Mouse (Mus musculus) cerebellum, postnatal 36 days (tissue): ENCODE results near the gene Hoxc6.

Experiments
- DNase-seq, 2 experiments: peaks; one replicate each; pipeline ENCODE4 v3.0.0; 2021 to 2022; ENCODE audit warnings: mixed read lengths in 2 of 2

The Hoxc6 gene

DNA sequence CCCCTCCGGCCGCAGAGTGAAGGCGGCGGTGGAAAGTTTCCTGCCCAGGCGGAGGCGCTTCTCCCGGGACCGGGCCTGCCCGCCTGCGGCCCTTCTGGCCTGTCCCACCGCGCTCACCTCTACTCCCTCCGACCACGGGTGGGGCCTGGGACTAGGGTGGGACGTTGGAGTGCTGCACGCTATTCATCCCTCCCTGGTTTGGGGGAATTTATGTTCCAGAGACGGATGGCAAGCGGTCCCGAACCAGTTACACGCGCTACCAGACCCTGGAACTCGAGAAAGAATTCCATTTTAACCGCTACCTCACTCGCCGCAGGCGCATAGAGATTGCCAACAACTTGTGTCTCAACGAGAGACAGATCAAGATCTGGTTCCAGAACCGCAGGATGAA, 16.9 kb downstream of the Hoxc6 start:
- no peak for DNase-seq

DNA sequence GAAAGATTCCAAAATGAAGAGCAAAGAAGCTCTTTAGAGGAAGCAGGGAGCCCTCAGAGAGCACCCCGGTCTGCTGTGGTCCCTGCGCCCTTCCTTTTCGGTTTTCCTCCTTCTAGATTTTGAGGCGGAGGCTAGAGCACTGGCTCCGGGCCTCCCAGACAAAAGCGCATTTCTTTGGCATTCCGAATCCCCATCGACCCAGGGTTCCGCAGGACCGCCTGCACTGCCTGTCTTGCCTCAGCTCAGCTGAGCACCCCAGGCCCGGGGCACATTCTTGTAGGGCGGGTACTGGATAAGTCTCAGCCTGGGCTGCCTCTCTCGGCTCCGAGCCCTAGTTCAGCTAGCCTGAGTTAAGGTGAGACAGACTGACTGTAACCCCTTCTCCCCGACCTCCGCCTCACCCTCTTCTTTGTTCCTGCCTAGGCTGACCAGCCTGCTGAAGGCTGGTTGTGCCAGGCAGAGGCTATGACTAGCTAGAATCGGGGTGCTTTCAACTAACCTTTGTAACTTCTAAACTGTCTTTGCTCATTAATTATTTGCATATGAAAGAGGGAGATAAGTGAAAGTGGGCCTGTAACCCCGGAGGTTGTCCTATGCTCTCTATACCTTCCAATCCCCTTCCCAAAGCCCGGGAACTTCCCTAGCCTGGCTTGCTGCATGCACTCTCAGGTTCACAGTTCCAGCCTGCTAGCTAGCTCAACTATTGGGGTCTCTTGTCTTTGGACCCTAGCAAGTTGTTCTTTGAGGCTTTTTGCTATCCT, 17.5 kb downstream of the Hoxc6 start:
- DNase-seq: no peak

DNA sequence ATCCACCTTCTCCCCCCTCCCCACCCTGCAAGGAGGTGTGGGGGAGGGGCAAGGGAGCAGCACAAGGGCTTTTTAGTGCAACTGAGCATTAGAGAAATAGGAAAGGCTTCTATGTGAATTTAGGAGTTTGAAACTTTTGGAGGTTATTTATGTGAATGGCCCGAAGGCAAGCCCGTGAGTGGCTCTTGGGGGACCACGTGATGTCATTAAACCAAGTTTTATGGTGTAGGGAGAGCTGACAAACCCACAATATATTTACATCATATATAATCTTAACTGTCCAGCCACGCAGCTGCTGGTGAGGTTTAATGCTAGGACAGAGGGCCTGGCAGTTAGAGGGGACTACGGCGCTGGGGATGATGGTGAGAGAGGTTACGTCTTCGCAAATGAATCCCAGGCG, 20.6 kb downstream of the Hoxc6 start, which contains the start of gene Hoxc4:
Gene Hoxc4 (plus strand): TSS at position 299 of the 400 bp plus-strand sequence.
- no peak for DNase-seq

DNA sequence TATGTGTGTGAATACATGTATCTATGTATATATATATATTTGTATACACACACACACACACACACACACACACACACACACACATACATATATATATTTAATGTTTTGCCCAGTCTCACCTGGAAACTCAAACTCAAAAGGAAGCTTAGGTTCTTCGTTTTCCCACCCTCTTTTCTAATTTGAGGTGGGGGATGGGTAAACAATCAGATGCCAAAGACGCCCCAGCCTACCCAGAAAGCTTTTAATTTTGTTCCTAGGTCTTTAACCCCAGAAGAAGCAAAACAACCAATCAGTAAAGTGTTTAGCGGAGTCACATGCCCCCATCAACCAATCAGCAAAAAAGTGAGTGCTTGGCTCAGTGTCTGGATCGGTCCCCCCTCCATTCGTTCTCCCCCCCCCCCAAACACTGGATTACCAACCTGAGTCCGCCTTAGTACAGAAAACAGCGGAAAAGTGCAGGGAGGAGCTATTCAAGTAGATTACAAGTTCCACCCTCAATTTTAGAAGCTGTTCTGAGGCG, 22.9 kb downstream of the Hoxc6 start:
- DNase-seq: no peak

DNA sequence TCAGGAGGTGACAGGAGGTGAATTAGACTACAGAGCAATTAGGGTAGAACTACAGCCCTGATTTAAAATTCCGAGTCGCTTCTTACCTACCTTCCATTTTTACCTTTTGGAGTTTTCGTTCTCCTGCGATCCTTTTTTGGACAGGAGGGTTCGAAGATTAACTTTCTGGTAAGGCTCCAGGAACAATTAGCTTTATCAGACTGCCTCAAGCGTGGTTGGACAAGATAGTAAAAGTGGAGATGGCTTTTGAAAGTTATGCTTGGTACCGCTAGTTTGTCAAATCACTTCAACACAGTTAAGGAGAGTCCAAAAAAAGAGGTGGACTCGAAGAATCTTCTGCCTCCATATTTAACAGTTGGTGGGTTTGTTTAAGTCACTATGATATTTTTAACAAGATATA, 23.5 kb downstream of the Hoxc6 start:
- DNase-seq: no peak

DNA sequence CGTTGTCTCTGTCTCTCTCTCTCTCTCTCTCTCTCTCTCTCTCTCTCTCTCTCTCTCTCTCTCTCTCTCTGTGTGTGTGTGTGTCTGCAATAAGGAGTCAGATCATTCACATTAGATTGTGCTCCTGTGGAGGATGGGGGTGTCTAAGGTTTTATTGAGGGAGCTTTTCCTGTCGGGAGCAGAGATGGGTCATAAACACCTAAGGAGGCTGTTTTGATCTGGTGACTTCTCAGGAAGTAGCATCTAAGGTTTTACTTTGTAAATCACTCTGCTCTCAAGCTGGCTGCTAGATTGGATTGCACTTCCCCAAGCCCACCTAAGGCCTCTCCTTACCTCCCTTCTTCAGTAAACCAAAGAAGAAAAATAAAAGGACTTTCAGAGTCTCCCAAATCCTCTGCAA, 26.1 kb downstream of the Hoxc6 start:
- DNase-seq: no peak

DNA sequence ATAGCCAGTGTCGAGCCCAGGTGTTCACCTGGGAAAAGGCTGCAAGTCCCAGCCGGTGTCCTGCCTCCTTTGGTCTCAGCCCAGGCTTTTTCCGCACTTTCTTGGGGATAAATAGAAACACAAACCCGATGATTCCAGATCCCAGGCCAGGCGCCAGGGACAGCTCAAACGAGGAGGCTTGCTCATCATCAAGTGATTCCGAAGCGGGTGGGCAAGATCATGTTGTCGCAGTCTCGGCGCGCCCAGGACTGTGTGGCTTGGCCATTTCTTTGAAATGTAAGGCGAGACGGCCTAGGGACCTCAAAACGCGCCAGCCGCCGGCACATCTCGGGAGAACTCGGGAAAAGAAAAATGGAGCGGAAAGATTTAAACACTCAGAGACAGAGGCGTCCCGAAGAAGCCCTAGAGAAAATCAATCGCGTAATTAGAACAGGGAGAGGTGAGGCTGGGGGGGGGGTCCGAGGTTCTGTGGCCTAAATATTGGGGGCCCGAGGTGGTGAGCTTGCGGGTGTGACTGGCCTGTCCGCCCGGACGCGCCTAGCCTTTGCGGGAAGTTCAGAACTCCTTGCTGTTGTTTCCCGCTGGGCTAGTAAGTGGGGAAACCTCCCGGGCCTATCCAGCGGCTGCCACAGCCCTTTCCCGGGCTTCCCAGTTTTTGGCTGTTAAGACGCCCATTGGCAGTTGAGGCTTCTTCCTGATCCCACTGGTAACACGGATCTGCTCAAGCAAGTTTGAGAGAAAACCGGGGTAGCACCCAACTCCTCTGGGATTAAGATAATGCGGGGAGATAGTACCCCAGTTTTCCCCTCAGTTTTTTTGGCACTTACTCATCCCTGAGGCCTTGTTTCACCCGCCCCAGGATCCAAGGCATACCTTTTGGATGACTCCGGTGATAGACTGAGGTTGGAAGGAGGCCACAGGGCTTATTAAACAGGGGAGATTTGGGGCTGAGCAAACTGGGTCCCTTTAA, 29.5 kb downstream of the Hoxc6 start:
- no peak for DNase-seq

DNA sequence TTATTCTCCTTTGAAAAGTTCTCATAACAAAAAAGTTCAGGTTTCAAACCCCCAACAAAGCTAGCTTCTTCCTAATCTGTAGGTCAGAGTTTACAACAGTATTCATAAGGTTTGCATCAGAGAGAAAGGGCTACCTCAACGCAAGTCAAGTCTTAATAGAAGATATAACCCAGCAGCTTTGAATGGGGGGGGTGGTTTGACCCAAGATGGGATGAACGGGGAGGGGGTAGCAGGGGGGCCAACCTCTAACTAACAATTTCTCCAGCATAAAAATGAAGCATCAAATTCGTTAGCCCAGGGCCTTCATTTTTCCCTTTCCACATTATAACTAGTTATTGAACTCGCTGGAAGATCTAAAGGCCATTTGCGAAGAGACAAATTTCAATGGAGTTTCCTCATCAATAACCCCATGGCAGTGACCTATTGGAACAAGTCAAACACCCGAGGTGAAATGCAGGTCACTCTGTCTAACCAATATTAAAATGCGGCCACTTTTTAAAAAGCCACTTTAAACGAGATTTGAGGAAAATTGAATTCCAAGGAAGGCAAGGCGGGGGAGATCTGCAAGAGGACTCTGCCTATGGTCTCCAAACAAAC, 31.0 kb downstream of the Hoxc6 start:
- DNase-seq: no peak

DNA sequence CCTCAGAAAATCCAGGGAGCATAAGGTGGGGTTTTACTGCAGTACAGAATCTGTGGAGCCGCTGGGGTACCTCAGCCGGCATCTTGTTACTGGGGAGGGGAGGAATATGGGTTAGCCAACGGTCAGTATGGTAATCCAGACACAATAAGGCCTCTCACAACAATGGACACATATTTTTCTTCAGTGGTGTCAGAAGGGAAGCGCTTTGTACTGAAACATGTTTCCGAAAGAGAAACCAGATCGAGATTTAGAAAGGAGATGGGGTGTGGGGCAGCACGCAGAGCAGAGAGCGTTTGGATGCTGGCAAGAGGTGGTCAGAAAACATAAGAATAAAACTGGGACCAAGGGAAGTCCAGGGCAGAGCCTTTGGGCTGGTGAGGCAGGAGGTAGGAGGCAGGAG, 32.1 kb downstream of the Hoxc6 start:
- no peak for DNase-seq

DNA sequence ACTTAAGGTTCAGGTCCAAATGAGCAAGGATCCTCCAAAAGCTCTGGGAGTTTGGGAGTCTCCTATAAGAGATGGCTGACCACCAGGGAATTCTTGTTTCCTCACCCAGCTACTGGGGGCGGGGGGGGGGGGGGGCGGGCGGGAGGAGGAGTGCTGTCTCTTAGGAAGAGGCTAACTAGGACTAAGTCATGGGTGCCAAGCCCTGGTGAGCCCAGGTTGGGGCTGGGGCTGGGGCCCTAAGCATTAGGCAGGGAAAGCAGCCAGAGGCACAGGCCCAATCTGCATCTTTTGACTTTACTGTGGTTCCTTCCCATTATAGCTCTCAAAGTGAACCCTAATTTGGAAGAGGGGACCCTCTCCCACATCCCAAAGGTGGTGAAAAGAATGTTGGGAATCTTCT, 34.1 kb downstream of the Hoxc6 start:
- no peak for DNase-seq

DNA sequence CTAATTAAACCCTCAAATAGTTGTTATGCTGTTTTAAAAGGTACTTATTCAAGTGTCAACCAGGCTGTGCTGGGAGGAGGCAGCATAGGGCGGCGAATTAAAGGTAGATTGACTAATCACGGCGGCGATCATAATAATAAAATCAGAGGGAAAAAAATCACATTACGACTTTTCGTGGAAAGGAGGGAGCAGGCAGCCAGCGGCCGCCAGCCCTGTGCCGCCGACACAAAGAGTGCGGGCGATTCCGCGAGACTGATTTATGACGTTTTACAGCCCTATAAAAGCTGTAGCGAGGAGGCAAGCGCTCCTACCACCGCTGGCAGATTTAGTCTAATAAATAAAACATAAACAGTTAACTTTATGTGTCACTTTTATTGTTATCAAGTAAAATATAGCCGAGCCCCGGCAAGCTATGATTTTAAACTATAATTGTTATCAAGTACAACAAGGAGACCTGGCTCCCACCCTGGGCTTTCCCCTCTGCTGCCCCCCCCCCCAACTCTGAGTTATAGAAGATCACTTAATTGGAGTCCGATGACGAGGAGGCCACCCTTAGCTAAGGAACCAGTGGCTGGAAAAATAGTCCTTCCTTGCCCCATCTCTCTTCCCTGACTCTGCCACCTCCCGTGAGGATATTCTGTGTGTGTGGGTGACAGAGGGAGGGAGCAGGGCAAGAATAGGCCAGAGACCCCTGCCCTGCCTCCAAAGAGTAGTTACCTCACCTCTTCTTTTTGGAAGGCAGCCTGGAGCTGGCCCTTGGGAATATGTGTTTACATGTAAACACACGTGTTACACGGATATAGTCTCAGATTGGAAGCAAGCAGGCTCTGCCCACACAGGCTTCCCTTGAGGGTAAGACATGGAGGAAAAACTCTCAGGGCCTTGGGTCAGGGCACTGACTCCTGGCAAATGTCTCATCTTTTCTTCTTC, 34.9 kb downstream of the Hoxc6 start:
- no peak for DNase-seq

DNA sequence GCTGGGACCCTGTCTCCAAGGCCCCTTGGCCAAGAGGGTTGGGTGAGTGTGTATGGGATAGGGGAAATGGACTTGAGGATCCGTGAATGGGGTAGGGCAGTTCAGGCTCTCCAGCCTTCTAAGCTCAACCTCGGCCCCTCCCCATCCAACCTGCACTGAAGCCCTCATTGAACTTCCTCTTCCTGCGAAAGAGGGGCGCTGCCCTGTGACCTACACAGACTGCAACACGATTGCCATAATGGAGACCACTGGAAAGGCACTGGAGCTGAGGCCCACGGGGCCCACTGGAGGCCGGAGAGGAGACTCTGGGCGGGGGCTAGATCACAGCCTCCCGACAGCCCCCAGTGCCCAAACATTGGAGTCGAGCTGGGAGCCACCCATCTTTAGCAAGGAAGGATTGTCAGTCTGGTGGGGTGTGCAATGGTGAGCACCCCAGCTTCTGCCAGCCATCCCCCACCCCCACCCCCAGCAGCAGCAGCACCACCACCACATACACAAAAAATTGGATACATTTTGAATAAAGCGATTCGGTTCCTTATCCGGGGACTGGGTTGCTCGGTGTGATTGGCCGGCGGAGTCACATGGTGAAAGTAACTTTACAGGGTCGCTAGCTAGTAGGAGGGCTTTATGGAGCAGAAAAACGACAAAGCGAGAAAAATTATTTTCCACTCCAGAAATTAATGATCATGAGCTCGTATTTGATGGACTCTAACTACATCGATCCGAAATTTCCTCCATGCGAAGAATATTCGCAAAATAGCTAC, 36.2 kb downstream of the Hoxc6 start:
- no peak for DNase-seq

DNA sequence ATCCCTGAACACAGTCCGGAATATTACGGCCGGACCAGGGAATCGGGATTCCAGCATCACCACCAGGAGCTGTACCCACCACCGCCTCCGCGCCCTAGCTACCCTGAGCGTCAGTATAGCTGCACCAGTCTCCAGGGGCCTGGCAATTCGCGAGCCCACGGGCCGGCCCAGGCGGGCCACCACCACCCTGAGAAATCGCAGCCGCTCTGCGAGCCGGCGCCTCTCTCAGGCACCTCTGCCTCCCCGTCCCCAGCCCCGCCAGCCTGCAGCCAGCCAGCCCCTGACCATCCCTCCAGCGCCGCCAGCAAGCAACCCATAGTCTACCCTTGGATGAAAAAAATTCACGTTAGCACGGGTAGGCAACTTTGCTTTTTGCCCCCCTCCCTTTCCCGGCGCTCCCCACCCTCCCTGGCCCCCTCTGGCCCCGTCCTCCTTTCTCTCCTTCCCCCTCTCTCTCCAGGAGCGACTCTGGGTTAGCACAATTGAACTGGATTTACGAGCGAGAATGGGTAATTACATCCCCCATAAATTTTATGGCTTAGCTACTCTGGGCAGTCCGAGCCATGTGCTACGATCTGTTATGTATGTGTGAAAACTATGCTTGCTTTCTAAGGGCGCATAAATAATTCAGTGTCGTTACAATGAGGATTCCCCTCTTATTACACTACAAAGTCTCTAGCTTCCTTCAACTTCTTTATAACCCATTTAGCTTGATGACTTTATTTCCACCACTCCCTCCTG, 36.9 kb downstream of the Hoxc6 start:
- no peak for DNase-seq

DNA sequence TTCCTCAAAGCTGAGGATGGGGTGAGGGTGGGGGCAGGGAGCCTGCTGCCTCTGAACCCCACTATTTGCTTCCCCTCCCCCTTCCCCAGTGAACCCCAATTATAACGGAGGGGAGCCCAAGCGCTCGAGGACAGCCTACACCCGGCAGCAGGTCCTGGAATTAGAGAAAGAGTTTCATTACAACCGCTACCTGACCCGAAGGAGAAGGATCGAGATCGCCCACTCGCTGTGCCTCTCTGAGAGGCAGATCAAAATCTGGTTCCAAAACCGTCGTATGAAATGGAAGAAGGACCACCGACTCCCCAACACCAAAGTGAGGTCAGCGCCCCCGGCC, 37.5 kb downstream of the Hoxc6 start:
- DNase-seq: no peak

DNA sequence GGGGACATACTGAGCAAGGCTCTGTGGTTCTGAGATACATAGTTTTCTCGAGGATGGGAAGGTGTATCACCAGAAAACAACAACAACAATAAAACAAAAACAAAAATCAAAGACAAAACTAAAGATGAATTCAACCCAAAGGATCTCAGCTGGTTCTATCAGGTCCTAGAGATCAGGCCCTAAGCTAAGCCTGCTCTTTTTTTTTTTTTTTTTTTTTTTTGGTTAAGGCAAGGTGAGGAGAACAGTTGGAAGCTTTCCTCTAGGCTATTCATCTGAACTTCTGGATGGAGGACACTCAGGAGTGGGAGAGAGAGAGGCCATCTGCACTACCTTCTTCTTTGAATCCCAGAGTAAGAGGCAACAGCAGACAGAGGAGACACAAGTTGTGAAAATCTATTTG, 39.5 kb downstream of the Hoxc6 start:
- DNase-seq: no peak

DNA sequence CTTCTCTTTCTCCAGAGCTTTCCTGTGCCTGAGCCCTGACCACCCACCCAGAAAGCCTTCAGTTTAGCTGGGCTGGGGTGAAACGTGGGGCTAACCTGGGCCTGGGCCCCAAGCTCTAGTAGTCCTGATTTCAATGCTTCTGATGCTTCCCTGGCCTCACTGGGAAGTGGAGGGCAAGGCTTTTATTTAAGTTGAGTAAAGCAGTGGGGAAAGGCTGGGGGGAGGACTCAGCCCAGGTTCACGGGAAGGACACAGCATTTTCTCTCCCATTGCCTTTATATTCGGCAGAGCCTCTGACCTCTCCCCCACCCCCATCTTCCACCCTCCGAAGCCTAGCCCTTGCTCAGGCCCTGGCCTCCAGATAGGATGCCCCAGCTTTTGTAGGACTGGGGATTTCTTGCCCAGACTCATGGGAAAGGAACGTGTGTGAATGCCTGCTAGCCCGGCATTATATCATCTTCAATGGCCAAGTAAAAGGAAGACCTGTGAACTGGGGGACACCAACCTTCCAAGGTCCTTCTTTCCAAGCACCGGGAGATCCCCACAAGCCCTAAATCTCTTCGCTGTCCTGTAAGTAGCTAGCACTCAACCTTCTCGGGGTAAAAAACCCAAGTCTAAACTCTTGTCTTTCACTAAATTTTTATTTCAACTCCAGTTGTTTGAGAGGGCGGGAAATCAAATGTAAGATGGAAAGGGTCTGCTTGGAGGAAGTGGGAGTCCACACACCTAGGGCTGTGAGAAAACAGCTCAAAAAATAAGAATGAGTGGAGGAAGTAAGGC, 40.8 kb downstream of the Hoxc6 start:
- DNase-seq: no peak

DNA sequence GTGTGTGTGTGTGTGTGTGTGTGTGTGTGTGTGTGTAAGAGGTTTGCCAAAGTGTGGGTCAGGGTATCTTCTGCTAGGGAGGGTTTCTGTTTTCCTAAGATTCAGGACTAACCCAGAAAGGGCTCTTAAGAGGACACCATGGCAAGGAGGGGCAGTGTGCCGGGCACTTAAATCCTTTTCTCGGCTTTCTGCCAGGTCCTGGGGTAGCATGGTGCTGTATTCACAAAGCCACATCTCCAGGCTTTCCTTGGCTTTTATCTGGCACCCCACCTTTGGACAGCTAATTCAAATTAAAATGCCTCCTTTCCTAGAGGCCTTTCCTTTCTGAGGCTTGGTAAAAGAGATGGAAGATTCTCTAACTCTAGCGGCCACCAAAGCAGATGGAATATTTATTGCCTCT, 41.6 kb downstream of the Hoxc6 start:
- no peak for DNase-seq

DNA sequence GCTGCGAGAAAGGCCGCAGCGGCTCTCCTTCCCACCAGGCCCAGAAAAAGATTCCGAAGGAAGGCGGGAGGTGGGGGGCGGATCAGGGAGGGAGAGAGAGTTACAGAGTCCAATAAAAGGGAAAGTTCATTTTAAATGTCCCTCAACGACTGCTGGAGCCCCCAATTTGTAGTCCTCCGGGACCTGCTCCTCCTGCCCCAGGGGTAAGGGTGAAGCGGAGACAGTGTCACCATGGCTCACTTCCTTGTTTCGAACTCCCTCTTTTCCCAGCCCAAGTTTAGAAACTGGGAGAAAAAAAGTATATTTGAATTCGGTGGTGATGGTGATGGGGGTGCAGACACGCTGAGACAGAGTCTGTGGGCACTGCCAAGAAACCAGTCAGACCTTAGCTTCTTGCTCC, 42.5 kb downstream of the Hoxc6 start:
- no peak for DNase-seq

DNA sequence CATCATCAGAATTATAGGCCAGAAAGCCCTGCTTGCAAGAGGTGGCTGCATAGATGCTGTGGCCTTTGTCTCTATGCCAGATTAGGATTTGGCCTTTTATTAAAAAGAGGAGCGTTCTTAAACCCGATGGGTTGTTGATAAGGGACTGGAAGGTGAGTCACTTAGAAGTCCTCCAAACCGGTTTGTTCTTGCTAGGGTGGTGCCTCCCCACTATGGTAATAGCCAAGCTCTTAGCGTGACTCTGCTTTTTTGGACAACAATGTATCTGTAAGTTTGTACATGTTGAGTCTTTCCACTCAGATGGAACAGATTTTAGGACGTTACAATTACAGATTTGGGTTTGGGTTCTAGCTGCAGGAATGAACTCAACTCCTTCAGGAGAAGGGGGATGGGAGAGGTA, 43.6 kb downstream of the Hoxc6 start:
- DNase-seq: no peak

DNA sequence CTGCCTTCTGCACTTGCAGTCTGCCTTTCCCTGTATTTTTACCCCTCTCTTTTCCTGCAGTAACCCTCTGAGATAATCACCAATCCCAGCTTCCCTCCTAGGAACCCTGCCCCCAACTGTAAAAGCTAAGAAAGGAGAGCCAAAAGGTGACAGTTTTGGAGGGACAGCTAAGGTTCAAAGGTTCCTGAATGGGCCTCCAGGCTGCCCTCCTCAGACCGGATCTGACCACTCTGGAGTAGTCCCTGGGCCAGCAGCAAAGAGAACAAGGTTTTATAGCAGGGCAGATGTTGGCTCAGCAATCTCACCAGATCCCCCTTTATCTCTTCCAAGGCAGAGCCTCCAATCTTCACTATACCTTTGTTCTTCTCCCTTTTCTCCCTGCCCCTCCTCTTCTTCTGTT, 44.2 kb downstream of the Hoxc6 start:
- DNase-seq: no peak
